Mouse (Mus musculus) heart, embryonic 13.5 days (tissue): ENCODE results near the gene Ptdss2. TPM values are rescaled to one million over a fixed set of nuclear protein-coding genes. Genes with fewer than 3 reads are reported as not detected.

Experiments used
- ATAC-seq: fragments of 200-750 bp; cut with Nextera tagmentation; 2 replicates; pipeline ENCODE4 v1.8.0; 2017; ENCODE audit warnings: moderate TSS enrichment; ENCODE audit not compliant: insufficient number of reproducible peaks, low FRiP score, low TSS enrichment; ENCODE audit errors: extremely low read depth
- H3K27ac ChIP-seq: fragments of 300-500 bp; sonication (generic); replicated peaks from 2 replicates; pipeline ENCODE4 v1.5.1; 2015; ENCODE audit warnings: moderate library complexity, mild to moderate bottlenecking, inconsistent platforms
- H3K27me3 ChIP-seq: fragments of 300-500 bp; sonication (generic); replicated peaks from 2 replicates; pipeline ENCODE4 v1.6.1; 2015; ENCODE audit warnings: mild to moderate bottlenecking, inconsistent platforms
- H3K36me3 ChIP-seq: fragments of 300-500 bp; sonication (generic); 2 replicates; pipeline ENCODE4 v1.6.1; 2015; ENCODE audit warnings: mild to moderate bottlenecking, inconsistent platforms
- H3K4me1 ChIP-seq: fragments of 300-500 bp; sonication (generic); 2 replicates; pipeline ENCODE4 v1.6.1; 2015; ENCODE audit warnings: inconsistent platforms
- H3K4me2 ChIP-seq: fragments of 300-500 bp; sonication (generic); 2 replicates; pipeline ENCODE4 v1.6.1; 2015; ENCODE audit warnings: inconsistent platforms, mild to moderate bottlenecking, moderate library complexity
- H3K4me3 ChIP-seq: fragments of 300-500 bp; sonication (generic); 2 replicates; pipeline ENCODE4 v1.5.1; 2015; ENCODE audit warnings: moderate library complexity, mild to moderate bottlenecking, inconsistent platforms
- H3K9ac ChIP-seq: fragments of 300-500 bp; sonication (generic); 2 replicates; pipeline ENCODE4 v1.6.1; 2015; ENCODE audit warnings: inconsistent platforms, mild to moderate bottlenecking, moderate library complexity
- H3K9me3 ChIP-seq: fragments of 300-500 bp; sonication (generic); 2 replicates; pipeline ENCODE4 v1.6.1; 2016; ENCODE audit warnings: inconsistent platforms
- WGBS: fragments of 180-500 bp; shearing (Covaris S2); methylation state at CpG from one replicate; pipeline ENCODE4 v1.1.7; 2015; ENCODE audit warnings: mixed read lengths; 5-methylcytosine and 5-hydroxymethylcytosine counted together
- polyA plus RNA-seq: library from polyadenylated mRNA; unstranded; fragments of >200 nt; fragmentation: Nextera tagmentation; extraction: Ambion mirVana; gene quantifications from 2 replicates; pipeline ENCODE4 v1.2.1, GENCODE M21; 2015

Ptdss2 gene
- polyA plus RNA-seq = 57.9 and 66.4 TPM in 2 replicates

- peak within 1 kb of the TSS; percentile 86 for H3K9ac ChIP-seq
- H3K4me2 ChIP-seq = peak within 1 kb of the TSS; percentile 85
- H3K4me3 ChIP-seq = peak within 1 kb of the TSS; percentile 66
- ATAC-seq = no peak
- WGBS = 39% methylated on average over 14 of the region's 14 CpGs
- H3K36me3 ChIP-seq = no peaks in the 10 kb centered on the region
- H3K27me3 ChIP-seq = peaks cover 11% of the 10 kb centered on the region
- H3K4me1 ChIP-seq = peaks cover 21% of the 10 kb centered on the region
- H3K27ac ChIP-seq = peak within 1 kb of the TSS; percentile 92
- no peaks in the 10 kb centered on the region for H3K9me3 ChIP-seq
These were observed at the start of gene Ptdss2 for GRCm38 (mm10) chr7:141122245-141122644. Gene Ptdss2, plus strand, starts transcription at chr7:141122382.

- Histone ChIP-seq H3K36me3 (no peaks in the 10 kb centered on the region), H3K4me2 (no peak overlapping the region), H3K9me3 (no peaks in the 10 kb centered on the region), H3K4me1 (peaks cover 18% of the 10 kb centered on the region), H3K27me3 (peaks cover 92% of the 10 kb centered on the region), H3K9ac (no peak overlapping the region), H3K4me3 (no peak overlapping the region), H3K27ac (no peak overlapping the region)
- ATAC-seq = no peak
- WGBS = 84% methylated on average over 4 of the region's 4 CpGs
These were observed 48.4 kb upstream of the Ptdss2 start for GRCm38 (mm10) chr7:141073782-141074181.

- H3K9me3 ChIP-seq = no peaks in the 10 kb centered on the region
- no peak within 1 kb of the TSS for H3K27ac ChIP-seq
- WGBS = 85% methylated on average over 15 of the region's 15 CpGs
- ATAC-seq = no peak
- H3K4me1 ChIP-seq = no peaks in the 10 kb centered on the region
- peaks cover 94% of the 10 kb centered on the region for H3K27me3 ChIP-seq
- no peak within 1 kb of the TSS for H3K9ac ChIP-seq
- H3K4me3 ChIP-seq = no peak within 1 kb of the TSS
- H3K36me3 ChIP-seq = no peaks in the 10 kb centered on the region
- no peak within 1 kb of the TSS for H3K4me2 ChIP-seq
These were observed 44.3 kb upstream of the Ptdss2 start, which contains the start of gene Pkp3 for GRCm38 (mm10) chr7:141077841-141078240. Gene Pkp3, plus strand, starts transcription at chr7:141078218.

GRCm38 (mm10) chr7:141078876-141079275 lies 43.3 kb upstream of the Ptdss2 start:
- no peaks in the 10 kb centered on the region for H3K4me1 ChIP-seq
- H3K4me2 ChIP-seq = no peak overlapping the region
- no peak overlapping the region for H3K9ac ChIP-seq
- no peaks in the 10 kb centered on the region for H3K9me3 ChIP-seq
- ATAC-seq = no peak
- H3K36me3 ChIP-seq = no peaks in the 10 kb centered on the region
- peaks cover 90% of the 10 kb centered on the region for H3K27me3 ChIP-seq
- 79% methylated on average over 4 of the region's 4 CpGs for WGBS
- H3K4me3 ChIP-seq = no peak overlapping the region
- H3K27ac ChIP-seq = no peak overlapping the region

GRCm38 (mm10) chr7:141079481-141080449 lies 42.4 kb upstream of the Ptdss2 start:
- no peak for ATAC-seq
- Histone ChIP-seq H3K4me1 (no peaks in the 10 kb centered on the region), H3K36me3 (no peaks in the 10 kb centered on the region), H3K4me2 (no peak overlapping the region), H3K27me3 (peaks cover 85% of the 10 kb centered on the region), H3K9ac (0 out of 2 replicates have a peak overlapping the region, but pooled peaks have one; percentile 3), H3K27ac (no peak overlapping the region), H3K9me3 (no peaks in the 10 kb centered on the region), H3K4me3 (no peak overlapping the region)
- WGBS = 20% methylated on average over 34 of the region's 34 CpGs

- H3K9ac ChIP-seq = no peak overlapping the region
- H3K27me3 ChIP-seq = peaks cover 69% of the 10 kb centered on the region
- H3K4me2 ChIP-seq = no peak overlapping the region
- 21% methylated on average over 8 of the region's 8 CpGs for WGBS
- no peak for ATAC-seq
- H3K27ac ChIP-seq = no peak overlapping the region
- H3K9me3 ChIP-seq = no peaks in the 10 kb centered on the region
- no peak overlapping the region for H3K4me3 ChIP-seq
- H3K36me3 ChIP-seq = no peaks in the 10 kb centered on the region
- peaks cover 15% of the 10 kb centered on the region for H3K4me1 ChIP-seq
These were observed 34.3 kb upstream of the Ptdss2 start for GRCm38 (mm10) chr7:141087894-141088293.

GRCm38 (mm10) chr7:141088473-141088872 lies 33.7 kb upstream of the Ptdss2 start:
- H3K9me3 ChIP-seq = no peaks in the 10 kb centered on the region
- peaks cover 15% of the 10 kb centered on the region for H3K4me1 ChIP-seq
- no peaks in the 10 kb centered on the region for H3K36me3 ChIP-seq
- H3K4me2 ChIP-seq = peak overlapping the region; percentile 51
- H3K4me3 ChIP-seq = peak overlapping the region; percentile 26
- H3K9ac ChIP-seq = 0 out of 2 replicates have a peak overlapping the region, but pooled peaks have one; percentile 19
- no peak overlapping the region for H3K27ac ChIP-seq
- H3K27me3 ChIP-seq = peaks cover 69% of the 10 kb centered on the region
- WGBS = 7% methylated on average over 18 of the region's 18 CpGs
- ATAC-seq = no peak

- Histone ChIP-seq H3K27ac (no peak overlapping the region), H3K27me3 (peaks cover 77% of the 10 kb centered on the region), H3K4me1 (peaks cover 15% of the 10 kb centered on the region), H3K4me3 (no peak overlapping the region), H3K4me2 (no peak overlapping the region), H3K9me3 (no peaks in the 10 kb centered on the region), H3K36me3 (no peaks in the 10 kb centered on the region), H3K9ac (no peak overlapping the region)
- no peak for ATAC-seq
- 60% methylated on average over 8 of the region's 8 CpGs for WGBS
These were observed 32.0 kb upstream of the Ptdss2 start for GRCm38 (mm10) chr7:141090228-141090627.

- WGBS = 5% methylated on average over 37 of the region's 37 CpGs
- Histone ChIP-seq H3K27ac (no peak overlapping the region), H3K4me1 (peaks cover 22% of the 10 kb centered on the region), H3K36me3 (no peaks in the 10 kb centered on the region), H3K4me2 (peak overlapping the region; percentile 65), H3K9ac (peak overlapping the region; percentile 61), H3K27me3 (peaks cover 74% of the 10 kb centered on the region), H3K4me3 (peak overlapping the region; percentile 28), H3K9me3 (no peaks in the 10 kb centered on the region)
- ATAC-seq = peak; percentile 82
These were observed 30.0 kb upstream of the Ptdss2 start for GRCm38 (mm10) chr7:141092051-141092735.

- Histone ChIP-seq H3K27ac (no peak overlapping the region), H3K36me3 (no peaks in the 10 kb centered on the region), H3K9me3 (no peaks in the 10 kb centered on the region), H3K27me3 (peaks cover 74% of the 10 kb centered on the region), H3K9ac (no peak overlapping the region), H3K4me3 (no peak overlapping the region), H3K4me1 (peaks cover 15% of the 10 kb centered on the region), H3K4me2 (no peak overlapping the region)
- no peak for ATAC-seq
- 75% methylated on average over 6 of the region's 6 CpGs for WGBS
These were observed 28.2 kb upstream of the Ptdss2 start for GRCm38 (mm10) chr7:141093950-141094349.

GRCm38 (mm10) chr7:141094487-141095205 lies 27.5 kb upstream of the Ptdss2 start:
- H3K9me3 ChIP-seq = no peaks in the 10 kb centered on the region
- no peak overlapping the region for H3K4me3 ChIP-seq
- H3K9ac ChIP-seq = no peak overlapping the region
- H3K36me3 ChIP-seq = no peaks in the 10 kb centered on the region
- peaks cover 19% of the 10 kb centered on the region for H3K4me1 ChIP-seq
- WGBS = 66% methylated on average over 15 of the region's 15 CpGs
- H3K27me3 ChIP-seq = peaks cover 74% of the 10 kb centered on the region
- no peak overlapping the region for H3K4me2 ChIP-seq
- ATAC-seq = no peak
- no peak overlapping the region for H3K27ac ChIP-seq
